Mouse (Mus musculus): ENCODE measurements around the gene Ppox.

DNA sequence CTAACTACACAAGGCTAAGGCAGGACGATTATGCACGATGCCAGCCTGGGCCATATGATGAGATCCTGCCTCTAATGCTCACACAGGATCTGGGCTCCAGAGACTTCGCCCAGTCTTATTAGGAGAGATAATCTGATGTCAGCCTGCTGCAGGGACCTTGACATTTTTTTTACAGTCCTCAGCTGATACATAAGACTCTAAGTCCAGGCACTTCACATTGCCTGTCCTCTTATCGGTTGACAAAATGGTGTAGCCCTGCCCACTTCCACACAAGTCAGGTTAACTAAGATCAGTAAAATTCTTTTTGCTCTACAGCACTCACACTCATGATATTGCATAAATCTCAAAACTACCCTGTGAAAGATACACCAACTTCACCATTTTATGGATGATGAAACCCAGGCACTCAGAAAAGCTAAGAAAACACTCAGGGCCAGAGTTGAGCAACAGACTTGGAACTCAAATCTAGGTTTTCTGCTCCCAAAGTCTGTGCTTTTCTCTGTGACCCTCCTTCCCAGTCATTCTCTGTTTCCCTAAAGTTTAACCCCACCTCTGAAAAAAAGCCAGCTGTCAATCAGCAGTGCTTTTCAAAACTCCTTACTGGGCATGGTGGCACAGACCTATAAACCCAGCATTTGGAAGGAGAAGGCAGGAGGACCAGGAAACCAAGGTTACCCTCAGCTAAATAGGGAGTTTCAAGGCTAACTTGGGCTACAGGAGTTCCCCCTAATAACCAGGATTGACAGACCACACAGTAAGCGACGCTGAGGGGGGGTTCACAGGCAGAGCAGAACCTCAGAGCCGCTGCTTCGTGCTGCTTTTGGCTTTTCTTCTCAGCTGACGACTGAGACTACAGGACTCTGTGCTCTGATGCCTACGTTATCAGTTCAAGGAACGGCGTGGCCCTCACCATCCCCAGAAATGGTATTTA lies 47.9 kb downstream of the Ppox start:
- TF ChIP-seq CTCF (IDR thresholded peaks at IDR 0.05): no peak
- no peak for TF ChIP-seq POLR2A (IDR thresholded peaks at IDR 0.05; ENCODE audit: insufficient read depth, low read depth, low read length)

Measured in heart, adult 2 months (tissue).